Mouse (Mus musculus) monocyte, adult 2 months (primary cell): ENCODE results near the gene Prima1.

Experiments used
- DNase-seq, 2 experiments: peaks; one replicate each; pipeline ENCODE4 v3.0.0; 2022; ENCODE audit warnings: low spot score in 2 of 2, low read depth in 1 of 2

The Prima1 gene

GRCm38 (mm10) chr12:103155406-103155805, 86.5 kb downstream of the Prima1 start:
- no peak for DNase-seq

- no peak for DNase-seq
These were observed 87.0 kb downstream of the Prima1 start for GRCm38 (mm10) chr12:103154927-103155326.

- no peak for DNase-seq
These were observed 91.7 kb downstream of the Prima1 start for GRCm38 (mm10) chr12:103150247-103150646.
